Mouse (Mus musculus): ENCODE data around the gene Spaca4. TPM values are rescaled to one million over a fixed set of nuclear protein-coding genes. Genes with fewer than 3 reads are reported as not detected.

Gene Spaca4
- polyA plus RNA-seq, 1 experiment from 2014 or later: not detected

GRCm38 (mm10) chr7:45704046-45704559 lies 21.5 kb downstream of the Spaca4 start:
- H3K4me1 ChIP-seq (replicated peaks; ENCODE audit: insufficient read depth, low read length): peaks cover 25% of the 10 kb centered on the region

GRCm38 (mm10) chr7:45703521-45704033 lies 22.0 kb downstream of the Spaca4 start:
- Histone ChIP-seq H3K4me1 (replicated peaks; ENCODE audit: insufficient read depth, low read length) (peaks cover 22% of the 10 kb centered on the region), H3K4me3 (replicated peaks; ENCODE audit: low read depth, low read length) (0 out of 2 replicates have a peak overlapping the region, but pooled peaks have one; percentile 21), H3K4me2 (ENCODE audit: low read length) (peak overlapping the region; percentile 93), H3K27me3 (ENCODE audit: insufficient read depth, low read length) (peaks cover 12% of the 10 kb centered on the region; the same call in 1 of the 2 replicates), H3K9me3 (replicated peaks; ENCODE audit: low read length) (no peaks in the 10 kb centered on the region), H3K9ac (ENCODE audit: low read depth, low read length) (0 out of 2 replicates have a peak overlapping the region, but pooled peaks have one; percentile 53), H3K36me3 (ENCODE audit: insufficient read depth, low read length) (no peaks in the 10 kb centered on the region), H3K27ac (peak overlapping the region; percentile 85)
- WGBS: 48% methylated on average over 12 of the region's 12 CpGs
- ATAC-seq (replicated peaks; ENCODE audit: low FRiP score, low read depth) (no peak), DNase-seq (ENCODE audit: low spot score) (no peak)
- no peak for TF ChIP-seq CTCF (IDR thresholded peaks at IDR 0.05; ENCODE audit: low read depth)

More at GRCm38 (mm10) chr7:45704046-45704559, 21.5 kb downstream of the Spaca4 start:
- under 1% methylated on average over 13 of the region's 13 CpGs for WGBS
- peak; percentile 40 for ATAC-seq (replicated peaks; ENCODE audit: low FRiP score, low read depth)
- no peak for TF ChIP-seq CTCF (IDR thresholded peaks at IDR 0.05; ENCODE audit: low read depth)
- H3K27ac ChIP-seq: peak overlapping the region; percentile 85
- H3K4me3 ChIP-seq (replicated peaks; ENCODE audit: low read depth, low read length): peak overlapping the region; percentile 21
- peaks cover 11% of the 10 kb centered on the region; the same call in 1 of the 2 replicates for H3K27me3 ChIP-seq (ENCODE audit: insufficient read depth, low read length)
- DNase-seq (ENCODE audit: low spot score): peak; percentile 94
- no peaks in the 10 kb centered on the region for H3K36me3 ChIP-seq (ENCODE audit: insufficient read depth, low read length)
- no peaks in the 10 kb centered on the region for H3K9me3 ChIP-seq (replicated peaks; ENCODE audit: low read length)
- peak overlapping the region; percentile 53; the same call in 1 of the 2 replicates for H3K9ac ChIP-seq (ENCODE audit: low read depth, low read length)
- peak overlapping the region; percentile 93 for H3K4me2 ChIP-seq (ENCODE audit: low read length)

- Histone ChIP-seq H3K9ac (ENCODE audit: low read depth, low read length) (no peak overlapping the region), H3K36me3 (ENCODE audit: insufficient read depth, low read length) (no peaks in the 10 kb centered on the region), H3K27ac (no peak overlapping the region), H3K4me2 (ENCODE audit: low read length) (no peak overlapping the region), H3K9me3 (replicated peaks; ENCODE audit: low read length) (no peaks in the 10 kb centered on the region), H3K4me1 (replicated peaks; ENCODE audit: insufficient read depth, low read length) (peaks cover 16% of the 10 kb centered on the region), H3K4me3 (replicated peaks; ENCODE audit: low read depth, low read length) (no peak overlapping the region), H3K27me3 (ENCODE audit: insufficient read depth, low read length) (peaks cover 16% of the 10 kb centered on the region)
- no peak for ATAC-seq (replicated peaks; ENCODE audit: low FRiP score, low read depth)
- no peak for TF ChIP-seq CTCF (IDR thresholded peaks at IDR 0.05; ENCODE audit: low read depth)
- WGBS: 88% methylated on average over 17 of the region's 17 CpGs
- no peak for DNase-seq (ENCODE audit: low spot score)
Observed at GRCm38 (mm10) chr7:45702809-45703520, 22.6 kb downstream of the Spaca4 start.

- ATAC-seq (replicated peaks; ENCODE audit: low FRiP score, low read depth) (no peak), DNase-seq (ENCODE audit: low spot score) (no peak)
- Histone ChIP-seq H3K36me3 (ENCODE audit: insufficient read depth, low read length) (no peaks in the 10 kb centered on the region), H3K9me3 (replicated peaks; ENCODE audit: low read length) (no peaks in the 10 kb centered on the region), H3K27me3 (ENCODE audit: insufficient read depth, low read length) (peaks cover 16% of the 10 kb centered on the region), H3K4me2 (ENCODE audit: low read length) (no peak overlapping the region), H3K4me1 (replicated peaks; ENCODE audit: insufficient read depth, low read length) (peaks cover 13% of the 10 kb centered on the region), H3K4me3 (replicated peaks; ENCODE audit: low read depth, low read length) (no peak overlapping the region), H3K27ac (no peak overlapping the region), H3K9ac (ENCODE audit: low read depth, low read length) (no peak overlapping the region)
- no peak for TF ChIP-seq CTCF (IDR thresholded peaks at IDR 0.05; ENCODE audit: low read depth)
- WGBS: 89% methylated on average over 11 of the region's 11 CpGs
Observed at GRCm38 (mm10) chr7:45702316-45702715, 23.3 kb downstream of the Spaca4 start.

- peak overlapping the region; percentile 58; the same call in 1 of the 2 replicates for H3K4me2 ChIP-seq (ENCODE audit: low read length)
Observed at GRCm38 (mm10) chr7:45701607-45702006, 24.0 kb downstream of the Spaca4 start.

GRCm38 (mm10) chr7:45701072-45701471 lies 24.5 kb downstream of the Spaca4 start:
- H3K9ac ChIP-seq (ENCODE audit: low read depth, low read length): peak overlapping the region; percentile 36; the same call in 1 of the 2 replicates

More at GRCm38 (mm10) chr7:45701607-45702006, 24.0 kb downstream of the Spaca4 start:
- Histone ChIP-seq H3K4me3 (replicated peaks; ENCODE audit: low read depth, low read length) (no peak overlapping the region), H3K36me3 (ENCODE audit: insufficient read depth, low read length) (no peaks in the 10 kb centered on the region), H3K9me3 (replicated peaks; ENCODE audit: low read length) (no peaks in the 10 kb centered on the region), H3K27me3 (ENCODE audit: insufficient read depth, low read length) (peaks cover 16% of the 10 kb centered on the region), H3K9ac (ENCODE audit: low read depth, low read length) (no peak overlapping the region), H3K27ac (no peak overlapping the region), H3K4me1 (replicated peaks; ENCODE audit: insufficient read depth, low read length) (peaks cover 13% of the 10 kb centered on the region)
- WGBS: 83% methylated on average over 11 of the region's 11 CpGs
- no peak for TF ChIP-seq CTCF (IDR thresholded peaks at IDR 0.05; ENCODE audit: low read depth)
- ATAC-seq (replicated peaks; ENCODE audit: low FRiP score, low read depth): no peak
- DNase-seq (ENCODE audit: low spot score): no peak

More at GRCm38 (mm10) chr7:45701072-45701471, 24.5 kb downstream of the Spaca4 start:
- peak overlapping the region; percentile 25; the same call in 1 of the 2 replicates for H3K4me3 ChIP-seq (replicated peaks; ENCODE audit: low read depth, low read length)
- H3K27me3 ChIP-seq (ENCODE audit: insufficient read depth, low read length): peaks cover 16% of the 10 kb centered on the region
- H3K36me3 ChIP-seq (ENCODE audit: insufficient read depth, low read length): no peaks in the 10 kb centered on the region
- DNase-seq (ENCODE audit: low spot score) (no peak), ATAC-seq (replicated peaks; ENCODE audit: low FRiP score, low read depth) (no peak)
- no peak for TF ChIP-seq CTCF (IDR thresholded peaks at IDR 0.05; ENCODE audit: low read depth)
- H3K9me3 ChIP-seq (replicated peaks; ENCODE audit: low read length): no peaks in the 10 kb centered on the region
- H3K27ac ChIP-seq: peak overlapping the region; percentile 20; the same call in 1 of the 2 replicates
- WGBS: 28% methylated on average over 11 of the region's 11 CpGs
- peak overlapping the region; percentile 58 for H3K4me2 ChIP-seq (ENCODE audit: low read length)
- peaks cover 13% of the 10 kb centered on the region for H3K4me1 ChIP-seq (replicated peaks; ENCODE audit: insufficient read depth, low read length)

All from kidney, postnatal 0 days (tissue).